Comparison of ENCODE assay signal across 13 mouse cellular contexts in genomic region chr4:152013036-152013813, GRCm38 (mm10). TPM values are rescaled to one million over a fixed set of nuclear protein-coding genes. Genes with fewer than 3 reads are reported as not detected.
A peak's percentile ranks its signal among the peaks of the same experiment; 100 is the strongest.
DNase-seq lines count a peak whose midpoint lies in the region; ATAC-seq and TF ChIP-seq lines count a peak whose summit lies in the region.
"Had no signal": no experiment of that assay in that cellular context is flagged by ENCODE, and none has a peak within 500 bp of the region (broad histone marks: within the 10 kb centered on the region; RNA-seq: fewer than 3 reads in every experiment).

No protein-coding gene starts in this region.

- no peaks in the 10 kb centered on the region for H3K9me3 ChIP-seq in kidney, embryonic 14.5 days (ENCODE audit: control insufficient read depth, low read length)
- no peaks in the 10 kb centered on the region for H3K9me3 ChIP-seq in heart, embryonic 12.5 days (replicated peaks)

- TF ChIP-seq CTCF in thymus, adult 2 months (IDR thresholded peaks at IDR 0.05; ENCODE audit: borderline replicate concordance, control insufficient read depth, extremely low read depth, insufficient read depth, low read length, poor library complexity): no peak

- ATAC-seq in kidney, embryonic 14.5 days (ENCODE audit: low FRiP score, low TSS enrichment): no peak
- peak; percentile 10; the same call in 1 of the 2 replicates for ATAC-seq in granulocyte monocyte progenitor cell, adult 5-6 weeks (replicated peaks; ENCODE audit: poor library complexity, severe bottlenecking)
- ATAC-seq in heart, embryonic 12.5 days (ENCODE audit: insufficient number of reproducible peaks, low FRiP score): no peak
- ATAC-seq: forebrain, postnatal 0 days; hindbrain, embryonic 16.5 days had no signal

- H3K4me1 ChIP-seq in kidney, embryonic 14.5 days (ENCODE audit: control insufficient read depth, insufficient read depth, low read length): peaks cover 19% of the 10 kb centered on the region
- peaks cover 39% of the 10 kb centered on the region for H3K4me1 ChIP-seq in heart, embryonic 12.5 days (replicated peaks)
- peaks cover 21% of the 10 kb centered on the region for H3K4me1 ChIP-seq in thymus, adult 2 months (replicated peaks; ENCODE audit: control insufficient read depth, insufficient read depth, low read length)

- H3K9ac ChIP-seq in kidney, embryonic 14.5 days (ENCODE audit: low read depth, low read length): no peak overlapping the region
- peak overlapping the region; percentile 57 for H3K9ac ChIP-seq in heart, embryonic 12.5 days
- H3K9ac ChIP-seq: forebrain, postnatal 0 days had no signal

- no peaks in the 10 kb centered on the region for H3K27me3 ChIP-seq in kidney, embryonic 14.5 days (ENCODE audit: control insufficient read depth, insufficient read depth, low read length)
- no peaks in the 10 kb centered on the region for H3K27me3 ChIP-seq in heart, embryonic 12.5 days (replicated peaks)
- H3K27me3 ChIP-seq in thymus, adult 2 months (ENCODE audit: control insufficient read depth, insufficient read depth, low read length): no peaks in the 10 kb centered on the region

- no peak overlapping the region for H3K4me3 ChIP-seq in kidney, embryonic 14.5 days (ENCODE audit: low read length)
- peak overlapping the region; percentile 14 for H3K4me3 ChIP-seq in heart, embryonic 12.5 days
- H3K4me3 ChIP-seq in thymus, adult 2 months (ENCODE audit: control insufficient read depth, insufficient read depth, low read length): no peak overlapping the region
- H3K4me3 ChIP-seq: layer of hippocampus, adult 2 months had no signal

- H3K4me2 ChIP-seq in kidney, embryonic 14.5 days (replicated peaks; ENCODE audit: low read depth, low read length): no peak overlapping the region
- H3K4me2 ChIP-seq in heart, embryonic 12.5 days: peak overlapping the region; percentile 86

- no peak overlapping the region for H3K27ac ChIP-seq in kidney, embryonic 14.5 days (ENCODE audit: low read depth, low read length)
- H3K27ac ChIP-seq in heart, embryonic 12.5 days (ENCODE audit: poor library complexity, severe bottlenecking): peak overlapping the region; percentile 67
- no peak overlapping the region for H3K27ac ChIP-seq in thymus, adult 2 months (ENCODE audit: control insufficient read depth, insufficient read depth, low read length)
- H3K27ac ChIP-seq: layer of hippocampus, adult 2 months had no signal

- peak; percentile 75 to 81 for DNase-seq in kidney, adult 8-10 months
- DNase-seq in kidney, postnatal 10 days: peak; percentile 42
- no peak for DNase-seq in thymus, adult 2 months
- DNase-seq in embryo, embryonic 11 days: no peak
- DNase-seq: cerebellum, adult 9-10 months; forebrain, postnatal 0 days; retina, postnatal 1 day; thymus, postnatal 14 days had no signal

- TF ChIP-seq POLR2A in thymus, adult 2 months (IDR thresholded peaks at IDR 0.05; ENCODE audit: control insufficient read depth, extremely low read depth, insufficient read depth, low read length, poor library complexity): no peak

- H3K36me3 ChIP-seq in kidney, embryonic 14.5 days (ENCODE audit: control insufficient read depth, insufficient read depth, low read length): peaks cover 50% of the 10 kb centered on the region
- peaks cover 63% of the 10 kb centered on the region for H3K36me3 ChIP-seq in heart, embryonic 12.5 days
- H3K36me3 ChIP-seq in thymus, adult 2 months (ENCODE audit: control insufficient read depth, insufficient read depth, low read length): peaks cover 8% of the 10 kb centered on the region; the same call in 1 of the 2 replicates

- 83% methylated on average over 12 of the region's 12 CpGs for WGBS in kidney, embryonic 14.5 days
- WGBS in heart, embryonic 12.5 days: 71% methylated on average over 12 of the region's 12 CpGs
- WGBS in thymus, adult 2 months: 78% methylated on average over 12 of the region's 12 CpGs

RNA-seq across cellular contexts. Expression of gene Klhl21, which starts 4.6 kb away (rescaled TPM):
- 4.4 and 7.4 TPM in 2 replicates for polyA plus RNA-seq in kidney, embryonic 14.5 days (2014; fragmentation: Nextera tagmentation; extraction: Ambion mirVana)
- total RNA-seq in granulocyte monocyte progenitor cell, adult 5-6 weeks (2014; fragmentation: Nextera tagmentation): 9.8 and 11.6 TPM in 2 replicates
- total RNA-seq in granulocyte monocyte progenitor cell, adult 5-6 weeks (2017): 4.3 and 6.3 TPM in 2 replicates
- polyA plus RNA-seq in heart, embryonic 12.5 days (2016; fragmentation: Nextera tagmentation; extraction: Ambion mirVana): 41.0 and 41.4 TPM in 2 replicates
- 33.8 and 41.5 TPM in 2 replicates for polyA plus RNA-seq in thymus, adult 2 months (2012; rRNA removed)

RNA-seq across cellular contexts. Expression of gene Zbtb48, which starts 14.2 kb away (rescaled TPM):
- 19.0 and 24.4 TPM in 2 replicates for polyA plus RNA-seq in kidney, embryonic 14.5 days (2014; fragmentation: Nextera tagmentation; extraction: Ambion mirVana)
- 9.2 and 15.7 TPM in 2 replicates for total RNA-seq in granulocyte monocyte progenitor cell, adult 5-6 weeks (2014; fragmentation: Nextera tagmentation)
- total RNA-seq in granulocyte monocyte progenitor cell, adult 5-6 weeks (2017): 5.2 and 10.3 TPM in 2 replicates
- 13.9 and 15.1 TPM in 2 replicates for polyA plus RNA-seq in heart, embryonic 12.5 days (2016; fragmentation: Nextera tagmentation; extraction: Ambion mirVana)
- polyA plus RNA-seq in thymus, adult 2 months (2012; rRNA removed): 27.4 and 31.2 TPM in 2 replicates

RNA-seq across cellular contexts. Expression of gene Phf13, which starts 17.2 kb away (rescaled TPM):
- 18.2 and 30.1 TPM in 2 replicates for polyA plus RNA-seq in kidney, embryonic 14.5 days (2014; fragmentation: Nextera tagmentation; extraction: Ambion mirVana)
- 1.4 and 5.7 TPM in 2 replicates for total RNA-seq in granulocyte monocyte progenitor cell, adult 5-6 weeks (2014; fragmentation: Nextera tagmentation)
- 2.1 and 2.4 TPM in 2 replicates for total RNA-seq in granulocyte monocyte progenitor cell, adult 5-6 weeks (2017)
- 26.7 and 27.0 TPM in 2 replicates for polyA plus RNA-seq in heart, embryonic 12.5 days (2016; fragmentation: Nextera tagmentation; extraction: Ambion mirVana)
- 9.6 and 11.4 TPM in 2 replicates for polyA plus RNA-seq in thymus, adult 2 months (2012; rRNA removed)

RNA-seq across cellular contexts. Expression of gene Thap3, which starts 24.4 kb away (rescaled TPM):
- polyA plus RNA-seq in kidney, embryonic 14.5 days (2014; fragmentation: Nextera tagmentation; extraction: Ambion mirVana): 29.2 and 35.8 TPM in 2 replicates
- total RNA-seq in granulocyte monocyte progenitor cell, adult 5-6 weeks (2014; fragmentation: Nextera tagmentation): 10.4 and 14.0 TPM in 2 replicates
- total RNA-seq in granulocyte monocyte progenitor cell, adult 5-6 weeks (2017): 4.9 and 10.8 TPM in 2 replicates
- polyA plus RNA-seq in heart, embryonic 12.5 days (2016; fragmentation: Nextera tagmentation; extraction: Ambion mirVana): 25.2 and 26.6 TPM in 2 replicates
- polyA plus RNA-seq in thymus, adult 2 months (2012; rRNA removed): 71.0 and 72.0 TPM in 2 replicates

RNA-seq across cellular contexts. Expression of gene Tas1r1, which starts 25.1 kb away (rescaled TPM):
- 0.39 and 0.77 TPM in 2 replicates for polyA plus RNA-seq in kidney, embryonic 14.5 days (2014; fragmentation: Nextera tagmentation; extraction: Ambion mirVana)
- 1.6 and 3.2 TPM in 2 replicates for total RNA-seq in granulocyte monocyte progenitor cell, adult 5-6 weeks (2014; fragmentation: Nextera tagmentation)
- 1.0 and 2.6 TPM in 2 replicates for total RNA-seq in granulocyte monocyte progenitor cell, adult 5-6 weeks (2017)
- polyA plus RNA-seq in heart, embryonic 12.5 days (2016; fragmentation: Nextera tagmentation; extraction: Ambion mirVana): 0.06 and 0.13 TPM in 2 replicates
- polyA plus RNA-seq in thymus, adult 2 months (2012; rRNA removed): 0.34 and 0.40 TPM in 2 replicates

Comparison
In these comparisons a context has a peak if more than half of its experiments do, and no peak if none do; other contexts are left out.
1. DNase-seq: peak in kidney, adult 8-10 months (2 of 2) and kidney, postnatal 10 days (single experiment); none in thymus, adult 2 months (single experiment) and embryo, embryonic 11 days (single experiment).